Mouse (Mus musculus) midbrain, postnatal 0 days (tissue): Measurements from ENCODE around the gene Glmn. TPM values are rescaled to one million over a fixed set of nuclear protein-coding genes. Genes with fewer than 3 reads are reported as not detected.

Source experiments
- ATAC-seq: fragments of 200-750 bp; cut with Nextera tagmentation; 2 replicates; pipeline ENCODE4 v1.8.0; 2017; ENCODE audit warnings: moderate number of reproducible peaks, mild to moderate bottlenecking, moderate TSS enrichment, moderate library complexity; ENCODE audit not compliant: low FRiP score
- DNase-seq: peaks from one replicate; pipeline ENCODE4 v3.0.0-alpha.2; 2015; ENCODE audit warnings: low spot score
- H3K27ac ChIP-seq: fragments of 300-500 bp; sonication (generic); 2 replicates; pipeline ENCODE4 v1.5.1; 2014; ENCODE audit warnings: low read depth, mild to moderate bottlenecking, low read length, mixed read lengths
- H3K27me3 ChIP-seq: fragments of 300-500 bp; sonication (generic); 2 replicates; pipeline ENCODE4 v1.6.1; 2014; ENCODE audit warnings: low read length, control low read depth, mixed read lengths; ENCODE audit not compliant: insufficient read depth
- H3K36me3 ChIP-seq: fragments of 300-500 bp; sonication (generic); 2 replicates; pipeline ENCODE4 v1.6.1; 2014; ENCODE audit warnings: low read length, control low read depth, mixed read lengths; ENCODE audit not compliant: insufficient read depth
- H3K4me1 ChIP-seq: fragments of 300-500 bp; sonication (generic); 2 replicates; pipeline ENCODE4 v1.6.1; 2014; ENCODE audit warnings: mild to moderate bottlenecking, control low read depth, antibody characterized with exemption, low read length, mixed read lengths; ENCODE audit not compliant: insufficient read depth
- H3K4me2 ChIP-seq: fragments of 300-500 bp; sonication (generic); 2 replicates; pipeline ENCODE4 v1.6.1; 2014; ENCODE audit warnings: low read depth, mild to moderate bottlenecking, low read length, mixed read lengths; ENCODE audit not compliant: poor library complexity, severe bottlenecking
- H3K4me3 ChIP-seq: fragments of 300-500 bp; sonication (generic); 2 replicates; pipeline ENCODE4 v1.5.1; 2014; ENCODE audit warnings: low read depth, mild to moderate bottlenecking, low read length, moderate library complexity
- H3K9ac ChIP-seq: fragments of 300-500 bp; sonication (generic); replicated peaks from 2 replicates; pipeline ENCODE4 v1.6.1; 2014; ENCODE audit warnings: mild to moderate bottlenecking, low read length, moderate library complexity, mixed read lengths; ENCODE audit not compliant: poor library complexity, severe bottlenecking
- H3K9me3 ChIP-seq: fragments of 300-500 bp; sonication (generic); 2 replicates; pipeline ENCODE4 v1.6.1; 2016; ENCODE audit warnings: low read length, control low read depth
- CTCF ChIP-seq: IDR thresholded peaks from 2 replicates; pipeline ENCODE4 v1.5.1; 2016; ENCODE audit warnings: antibody characterized with exemption, mild to moderate bottlenecking
- WGBS: fragments of 180-500 bp; shearing (Covaris S2); extraction: QIAGEN DNeasy Blood & Tissue Kit; methylation state at CpG from one replicate; pipeline ENCODE4 v1.1.7; 2014; 5-methylcytosine and 5-hydroxymethylcytosine counted together
- polyA plus RNA-seq: library from polyadenylated mRNA; unstranded; fragments of >200 nt; fragmentation: Nextera tagmentation; extraction: Ambion mirVana; gene quantifications from 2 replicates; pipeline ENCODE4 v1.2.1, GENCODE M21; 2015
- total RNA-seq: library from RNA; depleted of rRNA; stranded (reverse); fragments of >200 nt; gene quantifications from 2 replicates; pipeline ENCODE4 v1.2.3, GENCODE M21; 2014

Glmn gene
- total and polyA plus RNA-seq, 2 experiments from 2014 or later, result 10.7 to 39.8 TPM

GRCm38 (mm10) chr5:107554336-107554735, 43.4 kb downstream of the Glmn start:
- peaks cover 25% of the 10 kb centered on the region for H3K36me3 ChIP-seq
- TF ChIP-seq CTCF, result no peak
- DNase-seq (no peak), ATAC-seq (no peak)
- H3K4me1 ChIP-seq, result no peaks in the 10 kb centered on the region
- 88% methylated on average over 5 of the region's 5 CpGs for WGBS
- H3K27ac ChIP-seq, result no peak overlapping the region
- no peaks in the 10 kb centered on the region for H3K9me3 ChIP-seq
- H3K4me2 ChIP-seq, result no peak overlapping the region
- H3K27me3 ChIP-seq, result no peaks in the 10 kb centered on the region
- H3K9ac ChIP-seq, result no peak overlapping the region
- no peak overlapping the region for H3K4me3 ChIP-seq

GRCm38 (mm10) chr5:107548444-107548843, 49.2 kb downstream of the Glmn start:
- WGBS, result 95% methylated on average over 3 of the region's 3 CpGs
- DNase-seq (no peak), ATAC-seq (no peak)
- Histone ChIP-seq H3K36me3 (peaks cover 19% of the 10 kb centered on the region), H3K4me2 (no peak overlapping the region), H3K27ac (no peak overlapping the region), H3K27me3 (no peaks in the 10 kb centered on the region), H3K4me3 (no peak overlapping the region), H3K4me1 (no peaks in the 10 kb centered on the region), H3K9me3 (no peaks in the 10 kb centered on the region), H3K9ac (no peak overlapping the region)
- TF ChIP-seq CTCF, result no peak

GRCm38 (mm10) chr5:107547955-107548354, 49.7 kb downstream of the Glmn start:
- no peak for TF ChIP-seq CTCF
- no peaks in the 10 kb centered on the region for H3K9me3 ChIP-seq
- H3K9ac ChIP-seq, result no peak overlapping the region
- H3K4me1 ChIP-seq, result no peaks in the 10 kb centered on the region
- WGBS, result 88% methylated on average over 3 of the region's 3 CpGs
- H3K27ac ChIP-seq, result no peak overlapping the region
- DNase-seq (no peak), ATAC-seq (no peak)
- no peak overlapping the region for H3K4me3 ChIP-seq
- H3K4me2 ChIP-seq, result no peak overlapping the region
- peaks cover 19% of the 10 kb centered on the region for H3K36me3 ChIP-seq
- H3K27me3 ChIP-seq, result no peaks in the 10 kb centered on the region

GRCm38 (mm10) chr5:107545927-107546326, 51.8 kb downstream of the Glmn start:
- DNase-seq, result no peak
- Histone ChIP-seq H3K9ac (no peak overlapping the region), H3K27me3 (no peaks in the 10 kb centered on the region)

GRCm38 (mm10) chr5:107541696-107542095, 56.0 kb downstream of the Glmn start:
- WGBS, result 17% methylated on average over 7 of the region's 7 CpGs
- no peak for ATAC-seq
- 0 out of 2 replicates have a peak overlapping the region, but pooled peaks have one; percentile 21 for H3K27ac ChIP-seq

More at GRCm38 (mm10) chr5:107545927-107546326, 51.8 kb downstream of the Glmn start:
- H3K4me3 ChIP-seq, result no peak overlapping the region
- 83% methylated on average over 4 of the region's 4 CpGs for WGBS
- peaks cover 8% of the 10 kb centered on the region; the same call in 1 of the 2 replicates for H3K36me3 ChIP-seq
- H3K4me1 ChIP-seq, result no peaks in the 10 kb centered on the region
- no peak for ATAC-seq
- no peaks in the 10 kb centered on the region for H3K9me3 ChIP-seq
- no peak for TF ChIP-seq CTCF
- H3K4me2 ChIP-seq, result no peak overlapping the region
- no peak overlapping the region for H3K27ac ChIP-seq

GRCm38 (mm10) chr5:107534581-107534980, 63.1 kb downstream of the Glmn start, which contains the start of gene 1700028K03Rik:
Gene 1700028K03Rik (plus strand): TSS chr5:107534709.
- no peak for ATAC-seq
- WGBS, result 79% methylated on average over 15 of the region's 15 CpGs

More at GRCm38 (mm10) chr5:107541696-107542095, 56.0 kb downstream of the Glmn start:
- no peaks in the 10 kb centered on the region for H3K4me1 ChIP-seq
- H3K9me3 ChIP-seq, result no peaks in the 10 kb centered on the region
- no peak overlapping the region for H3K9ac ChIP-seq
- H3K27me3 ChIP-seq, result no peaks in the 10 kb centered on the region
- H3K4me2 ChIP-seq, result no peak overlapping the region
- H3K4me3 ChIP-seq, result no peak overlapping the region
- peak; percentile 33 for DNase-seq
- no peaks in the 10 kb centered on the region for H3K36me3 ChIP-seq
- TF ChIP-seq CTCF, result no peak

More at GRCm38 (mm10) chr5:107534581-107534980, 63.1 kb downstream of the Glmn start, which contains the start of gene 1700028K03Rik:
- no peaks in the 10 kb centered on the region for H3K36me3 ChIP-seq
- H3K27me3 ChIP-seq, result no peaks in the 10 kb centered on the region
- no peak within 1 kb of the TSS for H3K27ac ChIP-seq
- H3K9ac ChIP-seq, result no peak within 1 kb of the TSS
- H3K9me3 ChIP-seq, result no peaks in the 10 kb centered on the region
- TF ChIP-seq CTCF, result no peak
- no peaks in the 10 kb centered on the region for H3K4me1 ChIP-seq
- no peak within 1 kb of the TSS for H3K4me3 ChIP-seq
- no peak within 1 kb of the TSS for H3K4me2 ChIP-seq
- no peak for DNase-seq
